Mouse (Mus musculus): ENCODE results near the gene Capzb. TPM values are rescaled to one million over a fixed set of nuclear protein-coding genes. Genes with fewer than 3 reads are reported as not detected.

The Capzb gene
- 579 TPM for polyA plus RNA-seq (2017; shearing (Covaris generic))

DNA sequence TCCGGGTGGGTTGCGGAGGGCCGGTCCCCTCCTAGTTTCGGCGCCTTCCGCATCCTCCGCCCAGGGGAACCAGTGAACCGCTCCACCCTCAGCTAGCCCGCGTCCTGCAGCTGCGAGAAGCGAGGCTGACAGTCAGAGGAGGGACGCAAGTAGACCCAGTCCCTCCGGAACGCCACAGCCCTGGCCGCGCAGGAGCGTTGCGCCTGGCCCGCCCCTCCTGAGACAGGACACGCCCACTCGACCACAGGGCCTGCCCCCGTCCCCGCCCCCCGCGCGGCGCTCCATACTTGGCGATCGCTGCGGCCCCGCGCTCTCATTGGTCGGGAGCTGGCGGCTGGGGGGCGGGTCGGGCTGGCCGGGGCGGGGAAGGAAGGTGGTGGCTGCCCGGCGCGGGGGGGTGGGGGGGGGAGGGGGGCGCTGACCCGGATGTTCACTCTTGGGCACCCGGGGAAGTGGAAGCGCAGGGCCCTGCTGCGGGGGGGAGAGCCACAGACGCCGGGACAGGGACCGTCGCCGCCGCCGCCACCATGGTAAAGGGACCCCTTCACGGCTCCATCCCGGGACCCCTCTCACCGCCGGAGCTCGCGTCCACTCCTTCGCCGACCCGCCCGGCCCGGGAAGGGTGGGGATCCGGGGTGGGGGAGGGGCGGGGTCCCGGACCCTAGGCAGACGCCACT, at the start of gene Capzb:
Gene Capzb (plus strand): TSS at position 401 of the 677 bp plus-strand sequence.

DNA sequence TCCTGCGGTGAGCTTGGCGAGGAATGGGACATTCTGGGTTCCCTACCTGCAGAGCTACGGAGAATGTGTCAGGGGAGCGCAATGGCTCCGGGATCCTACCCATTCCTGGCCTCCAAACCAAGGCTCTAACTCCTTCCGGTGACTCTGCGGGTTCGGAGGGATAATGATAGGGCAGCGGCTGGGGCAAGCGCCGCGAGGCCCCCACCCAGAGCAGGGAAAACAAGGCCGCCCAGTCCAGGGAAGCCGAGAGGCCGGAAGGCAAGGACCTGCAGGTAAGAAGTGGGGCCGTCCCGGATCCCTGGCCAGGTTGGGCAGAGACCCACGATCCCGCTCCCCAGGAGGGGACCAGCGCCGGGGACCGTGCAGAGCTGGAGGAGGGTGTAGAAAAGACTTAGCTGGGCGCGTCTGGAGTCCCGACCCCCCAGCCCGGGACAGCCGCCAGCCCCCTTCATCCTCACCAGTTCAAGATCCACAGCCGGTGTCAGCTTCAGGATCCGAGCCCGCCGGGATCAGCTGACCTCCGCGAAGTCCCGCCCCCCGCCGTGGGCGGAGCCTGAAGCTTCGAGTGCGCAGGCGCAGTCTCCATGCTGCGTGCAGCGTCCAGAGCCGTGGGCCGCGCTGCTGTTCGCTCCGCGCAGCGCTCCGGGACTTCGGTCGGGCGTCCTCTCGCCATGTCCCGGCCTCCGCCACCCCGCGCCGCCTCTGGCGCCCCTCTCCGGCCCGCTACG, 117.6 kb downstream of the Capzb start, which contains the start of the genes Pqlc2 and Akr7a5:
Gene Pqlc2 (minus strand): TSS at position 538 of the 728 bp plus-strand sequence.
Gene Akr7a5 (plus strand): TSS at position 574 of the 728 bp plus-strand sequence.

Other genes starting within 250 kb of the Capzb start
- gene Rnf186, start 225.8 kb upstream of the Capzb start, polyA plus RNA-seq (2017; shearing (Covaris generic)): not detected
- 35.5 TPM for gene Tmco4, start 220.0 kb upstream of the Capzb start, polyA plus RNA-seq (2017; shearing (Covaris generic))
- not detected for gene Htr6, start 117.3 kb upstream of the Capzb start, polyA plus RNA-seq (2017; shearing (Covaris generic))
- gene Nbl1, start 99.9 kb upstream of the Capzb start, polyA plus RNA-seq (2017; shearing (Covaris generic)): not detected
- 244 TPM for gene Minos1, start 61.8 kb upstream of the Capzb start, polyA plus RNA-seq (2017; shearing (Covaris generic))
- 4.2 TPM for gene Pqlc2, start 117.8 kb downstream of the Capzb start, polyA plus RNA-seq (2017; shearing (Covaris generic))
- gene Akr7a5, start 117.8 kb downstream of the Capzb start, polyA plus RNA-seq (2017; shearing (Covaris generic)): 29.3 TPM
- 61.1 TPM for gene Mrto4, start 159.7 kb downstream of the Capzb start, polyA plus RNA-seq (2017; shearing (Covaris generic))
- 39.1 TPM for gene Emc1, start 159.7 kb downstream of the Capzb start, polyA plus RNA-seq (2017; shearing (Covaris generic))
- 57.7 TPM for gene Ubr4, start 159.7 kb downstream of the Capzb start, polyA plus RNA-seq (2017; shearing (Covaris generic))

Data from effector memory CD4-positive, alpha-beta T cell, adult 7 months (primary cell).